Mouse (Mus musculus): ENCODE measurements at regions not wholly inside any gene's neighbourhood (a gene's known extent, or its start where the extent isn't known, plus 50 kb on each side); places are given as distances from the start of the nearest gene placed in this dataset.

DNA sequence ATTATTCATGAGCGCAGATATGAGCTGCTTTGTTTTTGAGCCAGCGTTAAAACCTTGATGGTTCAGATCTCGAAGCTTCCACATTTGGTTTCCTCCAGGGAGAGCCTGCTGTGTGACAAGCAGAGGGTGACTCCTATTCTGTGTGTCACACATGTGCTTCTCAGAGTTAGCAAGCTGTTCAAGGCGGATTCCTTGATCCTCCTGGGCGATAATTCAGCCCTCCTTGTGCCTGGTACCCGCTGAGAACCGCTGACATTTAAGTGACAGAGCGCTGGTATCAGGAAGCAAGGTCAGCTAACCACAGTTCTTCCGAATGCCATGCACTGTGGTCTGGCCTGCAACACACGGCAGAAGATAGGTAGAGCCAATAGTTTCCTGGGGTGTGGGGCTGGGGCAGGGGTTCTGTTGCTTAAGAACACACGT is 294.5 kb upstream of the Arglu1 start:
- no peak for TF ChIP-seq POU5F1 (IDR thresholded peaks at IDR 0.05; ENCODE audit: borderline replicate concordance, low read length)
- Histone ChIP-seq H3K36me3 (ENCODE audit: insufficient read depth, low read length) (no peaks in the 10 kb centered on the region), H3K4me1 (replicated peaks; ENCODE audit: low read depth, low read length) (peaks cover 44% of the 10 kb centered on the region), H3K27me3 (ENCODE audit: insufficient read depth, low read length) (peaks cover 30% of the 10 kb centered on the region), H3K4me3 (replicated peaks; ENCODE audit: low read length) (no peak overlapping the region), H3K9me3 (ENCODE audit: low read length) (peaks cover 20% of the 10 kb centered on the region)

DNA sequence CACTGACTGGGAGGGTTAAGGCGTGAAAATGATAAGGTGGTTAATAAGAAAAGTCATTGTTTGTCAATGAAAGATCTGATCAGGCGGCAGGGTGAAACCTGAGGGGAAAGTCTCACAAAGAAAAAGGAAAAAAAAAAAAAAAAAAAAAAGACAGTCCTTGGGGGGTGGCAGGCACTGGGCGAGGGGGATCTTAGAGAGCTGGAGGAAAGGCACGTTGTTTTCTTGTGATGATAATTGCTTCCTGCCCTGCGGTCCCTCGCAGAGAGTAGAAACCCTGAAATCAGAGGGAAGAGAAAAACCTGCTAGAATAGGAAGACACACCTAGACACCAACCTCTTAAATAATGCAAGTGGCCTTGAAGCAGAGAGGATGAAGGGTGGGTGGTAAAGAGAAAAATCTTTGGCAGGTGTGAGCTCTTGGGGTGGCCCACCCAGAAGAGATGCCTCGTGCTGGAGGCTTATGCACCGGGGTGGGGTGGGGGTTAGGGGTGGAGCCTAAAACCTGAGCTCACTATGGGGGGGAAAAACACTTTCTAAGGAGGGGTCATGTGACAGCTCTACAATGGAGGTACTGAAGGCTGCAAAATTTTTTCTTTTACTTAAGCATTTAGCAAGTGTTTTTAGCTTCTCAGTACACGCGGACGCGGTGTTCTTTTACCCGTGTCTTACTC is 294.0 kb upstream of the Arglu1 start:
- no peak for TF ChIP-seq CTCF (conservative IDR thresholded peaks at IDR 0.05; ENCODE audit: low read length)
- TF ChIP-seq NANOG (IDR thresholded peaks at IDR 0.05; ENCODE audit: borderline replicate concordance, low read length) = 0 out of 2 replicates have a peak, but pooled peaks have one; percentile 4
- no peak for TF ChIP-seq POU5F1 (IDR thresholded peaks at IDR 0.05; ENCODE audit: borderline replicate concordance, low read length)
- Histone ChIP-seq H3K4me3 (replicated peaks; ENCODE audit: low read length) (no peak overlapping the region), H3K4me1 (replicated peaks; ENCODE audit: low read depth, low read length) (peaks cover 44% of the 10 kb centered on the region), H3K36me3 (ENCODE audit: insufficient read depth, low read length) (no peaks in the 10 kb centered on the region), H3K27me3 (ENCODE audit: insufficient read depth, low read length) (peaks cover 34% of the 10 kb centered on the region), H3K9me3 (ENCODE audit: low read length) (peaks cover 16% of the 10 kb centered on the region)

DNA sequence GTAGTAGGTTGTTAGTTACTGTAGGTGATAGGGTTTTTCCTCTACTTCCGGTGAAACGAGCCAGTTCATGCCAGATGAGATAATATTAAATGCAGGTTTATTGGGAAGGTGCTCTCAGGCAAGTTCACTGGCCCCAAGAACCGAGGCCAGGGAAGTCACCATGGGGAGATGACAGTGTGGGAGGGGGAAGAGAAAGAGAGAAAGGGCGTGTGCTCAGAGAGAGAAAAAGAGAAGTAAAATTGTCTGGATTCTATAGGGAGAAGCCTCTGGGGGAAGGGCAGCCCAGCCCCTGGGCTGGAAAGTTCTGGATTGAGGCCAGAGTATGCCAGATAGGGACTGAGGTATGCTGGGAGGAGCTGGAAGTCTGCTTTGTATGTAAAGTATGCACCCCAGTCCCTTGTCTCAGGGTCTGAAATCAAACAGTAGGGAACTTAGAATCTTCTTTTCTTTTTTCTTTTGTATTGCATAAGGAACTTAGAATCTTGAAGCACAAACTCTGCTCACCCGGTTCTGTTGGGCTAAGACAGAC is 292.9 kb upstream of the Arglu1 start:
- H3K4me1 ChIP-seq (replicated peaks; ENCODE audit: low read depth, low read length) = peaks cover 44% of the 10 kb centered on the region
- TF ChIP-seq POU5F1 (IDR thresholded peaks at IDR 0.05; ENCODE audit: borderline replicate concordance, low read length) (no peak), CTCF (conservative IDR thresholded peaks at IDR 0.05; ENCODE audit: low read length) (no peak), NANOG (IDR thresholded peaks at IDR 0.05; ENCODE audit: borderline replicate concordance, low read length) (no peak)
- no peaks in the 10 kb centered on the region for H3K36me3 ChIP-seq (ENCODE audit: insufficient read depth, low read length)
- 0 out of 2 replicates have a peak overlapping the region, but pooled peaks have one; percentile 7 for H3K4me3 ChIP-seq (replicated peaks; ENCODE audit: low read length)
- peaks cover 8% of the 10 kb centered on the region; the same call in 1 of the 2 replicates for H3K9me3 ChIP-seq (ENCODE audit: low read length)
- H3K27me3 ChIP-seq (ENCODE audit: insufficient read depth, low read length) = peaks cover 40% of the 10 kb centered on the region

DNA sequence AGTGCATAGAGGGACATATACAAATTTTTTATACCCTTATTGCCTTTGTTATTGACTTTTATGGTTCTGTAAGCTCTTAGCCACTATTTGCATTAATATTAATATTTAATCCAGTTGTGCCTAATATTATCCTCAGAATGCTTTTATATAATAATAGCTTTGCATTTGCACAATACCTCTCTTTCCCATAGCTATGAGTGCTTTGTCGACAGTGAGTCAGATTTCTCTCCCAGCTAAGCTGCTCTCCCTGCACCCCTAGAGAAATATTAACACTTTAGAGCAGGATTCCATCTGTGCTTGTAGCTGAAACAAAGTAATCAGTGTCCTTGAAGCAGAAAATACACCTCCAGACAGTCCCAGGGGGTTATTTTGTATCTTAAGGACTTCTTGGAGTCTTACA is 288.6 kb upstream of the Arglu1 start:
- H3K36me3 ChIP-seq (ENCODE audit: insufficient read depth, low read length) = no peaks in the 10 kb centered on the region
- H3K9me3 ChIP-seq (ENCODE audit: low read length) = no peaks in the 10 kb centered on the region
- H3K4me3 ChIP-seq (replicated peaks; ENCODE audit: low read length) = no peak overlapping the region
- H3K27me3 ChIP-seq (ENCODE audit: insufficient read depth, low read length) = peaks cover 30% of the 10 kb centered on the region
- peaks cover 13% of the 10 kb centered on the region for H3K4me1 ChIP-seq (replicated peaks; ENCODE audit: low read depth, low read length)
- TF ChIP-seq POU5F1 (IDR thresholded peaks at IDR 0.05; ENCODE audit: borderline replicate concordance, low read length) = no peak
- no peak for TF ChIP-seq NANOG (IDR thresholded peaks at IDR 0.05; ENCODE audit: borderline replicate concordance, low read length)
- no peak for TF ChIP-seq CTCF (conservative IDR thresholded peaks at IDR 0.05; ENCODE audit: low read length)

DNA sequence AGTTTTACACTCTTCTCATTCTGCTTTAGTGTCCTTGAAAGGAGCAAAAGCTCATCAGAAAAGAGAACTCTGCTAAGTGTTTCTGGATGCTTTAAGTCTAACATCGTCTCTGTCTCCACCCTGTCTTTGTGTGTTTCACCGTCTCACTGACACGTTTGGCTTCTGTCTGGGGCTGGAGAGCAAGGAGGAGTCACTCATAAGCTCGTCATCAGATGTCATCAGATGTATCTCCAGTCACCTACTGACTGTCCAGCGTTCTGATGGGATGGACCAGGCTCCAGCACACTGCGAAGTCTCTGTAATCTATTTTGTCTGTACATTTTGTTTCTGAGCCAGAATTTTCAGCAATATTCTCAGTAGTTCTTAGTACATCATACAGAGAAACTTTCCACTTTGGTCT is 283.4 kb upstream of the Arglu1 start:
- H3K4me3 ChIP-seq (replicated peaks; ENCODE audit: low read length) = no peak overlapping the region
- TF ChIP-seq POU5F1 (IDR thresholded peaks at IDR 0.05; ENCODE audit: borderline replicate concordance, low read length) (no peak), CTCF (conservative IDR thresholded peaks at IDR 0.05; ENCODE audit: low read length) (no peak), NANOG (IDR thresholded peaks at IDR 0.05; ENCODE audit: borderline replicate concordance, low read length) (no peak)
- no peaks in the 10 kb centered on the region for H3K36me3 ChIP-seq (ENCODE audit: insufficient read depth, low read length)
- no peaks in the 10 kb centered on the region for H3K9me3 ChIP-seq (ENCODE audit: low read length)
- H3K4me1 ChIP-seq (replicated peaks; ENCODE audit: low read depth, low read length) = peaks cover 10% of the 10 kb centered on the region
- H3K27me3 ChIP-seq (ENCODE audit: insufficient read depth, low read length) = peaks cover 26% of the 10 kb centered on the region

DNA sequence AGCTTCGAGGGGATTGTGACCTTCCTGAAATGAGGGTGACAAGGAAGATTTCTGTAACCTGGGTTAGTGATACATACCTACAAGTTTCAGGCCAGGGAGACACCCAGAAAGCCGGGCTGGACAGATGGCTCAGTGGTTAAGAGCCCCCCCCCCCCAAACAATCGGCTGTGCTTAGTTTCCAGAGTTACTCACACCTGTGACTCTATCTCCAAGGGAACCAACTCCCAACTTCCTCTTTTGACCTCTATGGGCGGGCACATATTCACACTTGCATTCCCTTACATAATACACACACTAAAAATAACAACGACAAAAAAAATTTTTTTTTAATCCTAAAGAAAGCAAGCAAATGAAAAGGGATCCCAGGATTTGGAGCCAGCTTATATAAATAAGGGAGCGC is 283.0 kb upstream of the Arglu1 start:
- H3K9me3 ChIP-seq (ENCODE audit: low read length) = no peaks in the 10 kb centered on the region
- H3K27me3 ChIP-seq (ENCODE audit: insufficient read depth, low read length) = peaks cover 26% of the 10 kb centered on the region
- H3K4me1 ChIP-seq (replicated peaks; ENCODE audit: low read depth, low read length) = peaks cover 13% of the 10 kb centered on the region
- H3K36me3 ChIP-seq (ENCODE audit: insufficient read depth, low read length) = no peaks in the 10 kb centered on the region
- no peak overlapping the region for H3K4me3 ChIP-seq (replicated peaks; ENCODE audit: low read length)
- no peak for TF ChIP-seq CTCF (conservative IDR thresholded peaks at IDR 0.05; ENCODE audit: low read length)

DNA sequence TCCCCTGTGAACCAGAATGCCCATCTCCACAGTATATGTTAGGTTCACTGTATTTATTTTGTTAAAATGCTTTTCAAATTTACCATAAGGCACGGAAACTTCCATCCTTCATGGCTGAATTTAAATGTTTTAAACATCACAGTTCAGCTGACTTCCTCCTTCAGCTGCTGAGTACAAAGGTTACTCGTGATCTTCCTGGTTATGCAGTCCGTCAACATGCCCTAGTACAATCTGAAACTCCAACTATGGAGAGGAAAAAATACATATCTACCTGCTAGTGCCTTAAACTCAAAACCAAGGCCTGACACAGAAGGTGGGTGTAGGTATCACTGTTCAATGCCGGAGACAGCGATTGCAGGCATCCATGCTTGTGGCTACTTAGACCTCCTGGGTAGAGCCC is 280.5 kb upstream of the Arglu1 start:
- H3K4me1 ChIP-seq (replicated peaks; ENCODE audit: low read depth, low read length) = peaks cover 13% of the 10 kb centered on the region
- H3K4me3 ChIP-seq (replicated peaks; ENCODE audit: low read length) = no peak overlapping the region
- TF ChIP-seq NANOG (IDR thresholded peaks at IDR 0.05; ENCODE audit: borderline replicate concordance, low read length) = no peak
- TF ChIP-seq POU5F1 (IDR thresholded peaks at IDR 0.05; ENCODE audit: borderline replicate concordance, low read length) = no peak
- TF ChIP-seq CTCF (conservative IDR thresholded peaks at IDR 0.05; ENCODE audit: low read length) = no peak
- peaks cover 20% of the 10 kb centered on the region for H3K27me3 ChIP-seq (ENCODE audit: insufficient read depth, low read length)
- H3K9me3 ChIP-seq (ENCODE audit: low read length) = no peaks in the 10 kb centered on the region
- no peaks in the 10 kb centered on the region for H3K36me3 ChIP-seq (ENCODE audit: insufficient read depth, low read length)

DNA sequence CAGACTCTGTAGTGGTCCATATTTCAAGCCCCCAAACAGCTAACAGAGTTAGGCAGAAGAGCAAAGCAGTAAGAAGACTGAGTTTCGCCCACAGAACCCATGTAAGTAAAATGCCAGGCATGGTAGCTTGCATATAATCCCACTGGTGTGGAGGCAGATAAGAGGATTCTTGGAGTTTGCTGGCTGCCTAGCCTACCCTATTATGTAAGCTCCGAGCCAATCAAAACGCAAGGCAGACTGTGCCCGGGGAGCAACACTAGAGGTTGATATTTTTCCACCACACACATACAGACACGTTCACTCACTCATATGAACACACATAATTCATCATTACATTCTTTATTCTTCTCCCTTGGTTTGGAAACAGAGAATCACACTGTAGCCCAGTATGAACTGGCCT is 280.0 kb upstream of the Arglu1 start:
- no peaks in the 10 kb centered on the region for H3K9me3 ChIP-seq (ENCODE audit: low read length)
- TF ChIP-seq NANOG (IDR thresholded peaks at IDR 0.05; ENCODE audit: borderline replicate concordance, low read length) (no peak), CTCF (conservative IDR thresholded peaks at IDR 0.05; ENCODE audit: low read length) (no peak), POU5F1 (IDR thresholded peaks at IDR 0.05; ENCODE audit: borderline replicate concordance, low read length) (no peak)
- H3K4me3 ChIP-seq (replicated peaks; ENCODE audit: low read length) = no peak overlapping the region
- no peaks in the 10 kb centered on the region for H3K36me3 ChIP-seq (ENCODE audit: insufficient read depth, low read length)
- peaks cover 13% of the 10 kb centered on the region for H3K4me1 ChIP-seq (replicated peaks; ENCODE audit: low read depth, low read length)
- H3K27me3 ChIP-seq (ENCODE audit: insufficient read depth, low read length) = peaks cover 20% of the 10 kb centered on the region
